ENCODE assay signal across 8 mouse cellular contexts in the genomic region with DNA sequence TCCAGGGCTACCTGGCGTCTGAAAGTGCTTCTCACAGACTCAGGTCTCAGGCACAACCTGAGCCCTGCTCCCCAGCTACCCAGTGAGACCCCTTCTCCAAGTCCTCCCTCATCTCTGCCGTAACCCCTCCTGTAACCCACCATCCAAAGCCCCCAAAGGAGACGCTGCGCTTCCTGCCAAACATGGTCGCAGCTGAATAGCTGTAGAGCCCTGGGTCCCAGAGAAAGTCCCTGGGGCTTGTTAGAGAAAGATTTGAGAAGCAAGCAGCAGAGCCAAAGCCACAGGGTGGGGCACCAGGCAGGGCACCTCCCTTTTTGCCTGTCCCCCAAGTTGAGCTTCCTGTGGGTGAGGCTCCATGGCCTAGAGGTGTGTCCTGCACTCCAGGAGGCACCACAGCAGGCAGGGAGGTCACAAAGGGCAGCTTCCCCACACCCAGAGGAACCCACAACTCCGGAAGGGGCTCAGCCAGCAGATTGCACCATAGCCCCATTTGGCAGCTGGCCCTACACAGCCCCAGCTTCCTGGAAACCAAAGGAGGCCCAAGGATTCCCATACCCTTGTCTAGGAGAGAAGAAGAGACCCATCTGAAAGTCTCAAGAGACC. TPM values are rescaled to one million over a fixed set of nuclear protein-coding genes. Genes with fewer than 3 reads are reported as not detected.
DNase-seq lines count a peak whose midpoint lies in the region; ATAC-seq lines count a peak whose summit lies in the region.

No protein-coding gene starts in this region.

- H3K4me2 ChIP-seq in hindbrain, embryonic 15.5 days: no peak overlapping the region
- no peak overlapping the region for H3K4me2 ChIP-seq in hindbrain, embryonic 12.5 days (replicated peaks)
- H3K4me2 ChIP-seq in lung, embryonic 15.5 days: no peak overlapping the region

- no peaks in the 10 kb centered on the region for H3K27me3 ChIP-seq in hindbrain, embryonic 15.5 days
- no peaks in the 10 kb centered on the region for H3K27me3 ChIP-seq in hindbrain, embryonic 12.5 days
- no peaks in the 10 kb centered on the region for H3K27me3 ChIP-seq in lung, embryonic 15.5 days
- H3K27me3 ChIP-seq in splenic B cell, adult 2 months (ENCODE audit: control insufficient read depth, insufficient read depth, low read length, poor library complexity, severe bottlenecking): no peaks in the 10 kb centered on the region

- DNase-seq in splenic B cell, adult 2 months (ENCODE audit: low read depth, low spot score): peak; percentile 38
- DNase-seq in right cerebral cortex, postnatal 4 days: no peak
- DNase-seq in ovary, postnatal 36 days (ENCODE audit: low spot score): no peak
- no peak for DNase-seq in left cerebral cortex, postnatal 36 days (ENCODE audit: low spot score in 2 of 2)

- H3K4me3 ChIP-seq in hindbrain, embryonic 15.5 days: no peak overlapping the region
- no peak overlapping the region for H3K4me3 ChIP-seq in hindbrain, embryonic 12.5 days
- no peak overlapping the region for H3K4me3 ChIP-seq in lung, embryonic 15.5 days

- H3K9me3 ChIP-seq in hindbrain, embryonic 15.5 days: no peaks in the 10 kb centered on the region
- no peaks in the 10 kb centered on the region for H3K9me3 ChIP-seq in hindbrain, embryonic 12.5 days (replicated peaks)
- H3K9me3 ChIP-seq in lung, embryonic 15.5 days: no peaks in the 10 kb centered on the region

- intact Hi-C loops in left cerebral cortex, postnatal 36 days (cut with DNase I): no loop called here

- WGBS in hindbrain, embryonic 15.5 days: 78% methylated on average over 6 of the region's 6 CpGs
- 81% methylated on average over 6 of the region's 6 CpGs for WGBS in hindbrain, embryonic 12.5 days
- 65% methylated on average over 6 of the region's 6 CpGs for WGBS in lung, embryonic 15.5 days

- no peak overlapping the region for H3K9ac ChIP-seq in hindbrain, embryonic 15.5 days
- no peak overlapping the region for H3K9ac ChIP-seq in hindbrain, embryonic 12.5 days
- no peak overlapping the region for H3K9ac ChIP-seq in lung, embryonic 15.5 days

- no peak overlapping the region for H3K27ac ChIP-seq in hindbrain, embryonic 15.5 days (replicated peaks)
- H3K27ac ChIP-seq in hindbrain, embryonic 12.5 days: no peak overlapping the region
- H3K27ac ChIP-seq in lung, embryonic 15.5 days: no peak overlapping the region

- ATAC-seq in hindbrain, embryonic 15.5 days (ENCODE audit: low FRiP score, low read depth): 0 out of 2 replicates have a peak, but pooled peaks have one; percentile 33
- no peak for ATAC-seq in hindbrain, embryonic 12.5 days (ENCODE audit: low FRiP score)
- ATAC-seq in granulocyte monocyte progenitor cell, adult 5-6 weeks (replicated peaks; ENCODE audit: poor library complexity, severe bottlenecking): peak; percentile 76
- ATAC-seq in lung, embryonic 15.5 days (ENCODE audit: borderline replicate concordance, extremely low read depth, low FRiP score, low TSS enrichment): peak; percentile 60; the same call in 1 of the 2 replicates

- H3K36me3 ChIP-seq in hindbrain, embryonic 15.5 days: no peaks in the 10 kb centered on the region
- H3K36me3 ChIP-seq in hindbrain, embryonic 12.5 days: no peaks in the 10 kb centered on the region
- no peaks in the 10 kb centered on the region for H3K36me3 ChIP-seq in lung, embryonic 15.5 days
- no peaks in the 10 kb centered on the region for H3K36me3 ChIP-seq in splenic B cell, adult 2 months (ENCODE audit: control insufficient read depth, insufficient read depth, low read length, poor library complexity, severe bottlenecking)

- H3K4me1 ChIP-seq in hindbrain, embryonic 15.5 days (replicated peaks): 0 out of 2 replicates have a peak, but pooled peaks cover 3% of the 10 kb centered on the region
- H3K4me1 ChIP-seq in hindbrain, embryonic 12.5 days: peaks cover 3% of the 10 kb centered on the region; the same call in 1 of the 2 replicates
- H3K4me1 ChIP-seq in lung, embryonic 15.5 days: peaks cover 14% of the 10 kb centered on the region; the same call in 1 of the 2 replicates

RNA-seq across cellular contexts. Expression of a gene that starts 38.2 kb away (rescaled TPM):
- polyA plus RNA-seq in hindbrain, embryonic 15.5 days (2015; fragmentation: Nextera tagmentation; extraction: Ambion mirVana): 13.4 and 16.9 TPM in 2 replicates
- 7.8 and 8.1 TPM in 2 replicates for polyA plus RNA-seq in hindbrain, embryonic 12.5 days (2016; fragmentation: Nextera tagmentation; extraction: Ambion mirVana)
- 1.1 and 3.2 TPM in 2 replicates for total RNA-seq in granulocyte monocyte progenitor cell, adult 5-6 weeks (2014; fragmentation: Nextera tagmentation)
- 0.78 and 0.82 TPM in 2 replicates for total RNA-seq in granulocyte monocyte progenitor cell, adult 5-6 weeks (2017)
- polyA plus RNA-seq in lung, embryonic 15.5 days (2015; fragmentation: Nextera tagmentation; extraction: Ambion mirVana): 2.1 and 2.4 TPM in 2 replicates
- total RNA-seq in left cerebral cortex, postnatal 36 days (2021): 100 to 1,000 TPM; 179 to 210 TPM

RNA-seq across cellular contexts. Expression of a gene that starts 46.8 kb away (rescaled TPM):
- 3.5 and 4.0 TPM in 2 replicates for polyA plus RNA-seq in hindbrain, embryonic 15.5 days (2015; fragmentation: Nextera tagmentation; extraction: Ambion mirVana)
- polyA plus RNA-seq in hindbrain, embryonic 12.5 days (2016; fragmentation: Nextera tagmentation; extraction: Ambion mirVana): 2.8 and 3.2 TPM in 2 replicates
- total RNA-seq in granulocyte monocyte progenitor cell, adult 5-6 weeks (2014; fragmentation: Nextera tagmentation): not detected in 2 replicates
- not detected in 2 replicates for total RNA-seq in granulocyte monocyte progenitor cell, adult 5-6 weeks (2017)
- polyA plus RNA-seq in lung, embryonic 15.5 days (2015; fragmentation: Nextera tagmentation; extraction: Ambion mirVana): 0.30 and 0.35 TPM in 2 replicates
- 10 to 100 TPM; 28.5 to 31.2 TPM for total RNA-seq in left cerebral cortex, postnatal 36 days (2021)
